Mouse (Mus musculus): ENCODE results near the gene Mtch1.
A peak's percentile ranks its signal among the peaks of the same experiment; 100 is the strongest.
"Not testable (repeated sequence)": the region's sequence is repeated elsewhere in the genome, so short reads cannot be mapped to it uniquely, and the experiment has no call there.

Mtch1 gene

GRCm38 (mm10) chr17:29332186-29332685, 15.5 kb downstream of the Mtch1 start:
- no peak for DNase-seq (ENCODE audit: low spot score)

- DNase-seq (ENCODE audit: low spot score), result no peak
Observed at GRCm38 (mm10) chr17:29330671-29331410, 16.9 kb downstream of the Mtch1 start.

GRCm38 (mm10) chr17:29330221-29330620, 17.5 kb downstream of the Mtch1 start:
- no peak for DNase-seq (ENCODE audit: low spot score)

GRCm38 (mm10) chr17:29327691-29328090, 20.0 kb downstream of the Mtch1 start:
- no peak for DNase-seq (ENCODE audit: low spot score)

- DNase-seq (ENCODE audit: low spot score), result no peak
Observed at GRCm38 (mm10) chr17:29326531-29327529, 20.9 kb downstream of the Mtch1 start.

- DNase-seq (ENCODE audit: low spot score), result no peak
Observed at GRCm38 (mm10) chr17:29325831-29326230, 21.9 kb downstream of the Mtch1 start.

- no peak for DNase-seq (ENCODE audit: low spot score)
Observed at GRCm38 (mm10) chr17:29323625-29324024, 24.1 kb downstream of the Mtch1 start.

GRCm38 (mm10) chr17:29322603-29322962, 25.2 kb downstream of the Mtch1 start:
- no peak for DNase-seq (ENCODE audit: low spot score)

- DNase-seq (ENCODE audit: low spot score), result no peak
Observed at GRCm38 (mm10) chr17:29321765-29322602, 25.8 kb downstream of the Mtch1 start.

GRCm38 (mm10) chr17:29319881-29320639, 27.7 kb downstream of the Mtch1 start:
- DNase-seq (ENCODE audit: low spot score), result peak; percentile 16

- DNase-seq (ENCODE audit: low spot score), result no peak
Observed at GRCm38 (mm10) chr17:29319476-29319875, 28.3 kb downstream of the Mtch1 start.

GRCm38 (mm10) chr17:29318731-29319250, 28.9 kb downstream of the Mtch1 start:
- no peak for DNase-seq (ENCODE audit: low spot score)

- DNase-seq (ENCODE audit: low spot score), result not testable (repeated sequence)
Observed at GRCm38 (mm10) chr17:29317380-29317779, 30.4 kb downstream of the Mtch1 start, which contains the start of gene Pi16. Gene Pi16, plus strand, starts transcription at chr17:29317680.

- DNase-seq (ENCODE audit: low spot score), result no peak
Observed at GRCm38 (mm10) chr17:29316891-29317290, 30.8 kb downstream of the Mtch1 start.

- DNase-seq (ENCODE audit: low spot score), result no peak
Observed at GRCm38 (mm10) chr17:29315672-29316465, 31.9 kb downstream of the Mtch1 start.

GRCm38 (mm10) chr17:29313300-29313699, 34.4 kb downstream of the Mtch1 start:
- peak; percentile 29 for DNase-seq (ENCODE audit: low spot score)

GRCm38 (mm10) chr17:29312082-29312481, 35.7 kb downstream of the Mtch1 start:
- DNase-seq (ENCODE audit: low spot score), result no peak

- no peak for DNase-seq (ENCODE audit: low spot score)
Observed at GRCm38 (mm10) chr17:29311602-29312001, 36.1 kb downstream of the Mtch1 start.

GRCm38 (mm10) chr17:29310056-29310623, 37.6 kb downstream of the Mtch1 start:
- no peak for DNase-seq (ENCODE audit: low spot score)

- DNase-seq (ENCODE audit: low spot score), result no peak
Observed at GRCm38 (mm10) chr17:29305871-29306270, 41.9 kb downstream of the Mtch1 start.

Measured in c-Kit-positive CD71-positive TER-119-positive erythroid progenitor cells, embryonic 14.5 days (primary cell).